Mouse (Mus musculus) cerebellum, postnatal 14 days (tissue): ENCODE results near the gene Chrna10.
A peak's percentile ranks its signal among the peaks of the same experiment; 100 is the strongest.

Experiments
- DNase-seq, 2 experiments: peaks; one replicate each; pipeline ENCODE4 v3.0.0; 2021; ENCODE audit warnings: mixed read lengths in 2 of 2

Chrna10 gene

DNA sequence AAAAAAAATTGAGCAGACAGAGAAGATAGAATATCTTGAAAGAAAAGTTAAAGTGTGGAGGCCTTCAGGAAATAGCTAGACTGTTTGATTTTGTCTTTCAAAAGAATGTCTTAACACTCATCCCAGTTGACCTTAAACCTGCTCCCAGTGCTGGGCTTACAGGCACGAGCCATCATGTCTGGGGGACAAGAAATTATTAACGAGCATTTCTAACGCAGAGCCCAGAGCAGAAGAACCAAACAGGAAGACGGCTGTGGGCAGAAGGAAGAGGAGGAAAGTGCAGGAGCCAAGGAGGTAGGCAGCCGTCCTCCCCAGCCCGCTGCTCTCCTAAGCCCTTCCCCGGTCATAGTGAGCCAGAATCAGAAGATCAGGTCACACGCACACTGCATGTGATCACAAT is 36.3 kb downstream of the Chrna10 start:
- no peak for DNase-seq

DNA sequence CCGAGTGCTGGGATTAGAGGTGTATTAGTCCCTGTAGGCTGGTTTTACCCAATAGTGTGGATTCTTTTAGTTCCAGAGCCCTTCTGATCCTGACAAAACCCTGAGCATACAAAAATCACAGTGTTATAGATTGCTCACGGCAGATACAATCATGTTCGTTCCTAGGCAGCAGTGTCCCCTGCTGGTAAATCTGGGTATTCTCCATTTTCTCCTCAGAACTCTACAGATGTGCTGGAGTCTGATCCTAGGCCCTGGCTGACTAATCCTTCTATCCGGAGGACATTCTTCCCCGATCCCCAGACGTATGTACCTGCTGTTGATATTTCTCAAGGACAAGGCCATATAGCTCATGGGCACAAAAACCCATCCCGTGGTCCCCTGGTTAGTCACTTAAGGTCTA is 38.1 kb downstream of the Chrna10 start:
- peak; percentile 55 to 68 for DNase-seq

DNA sequence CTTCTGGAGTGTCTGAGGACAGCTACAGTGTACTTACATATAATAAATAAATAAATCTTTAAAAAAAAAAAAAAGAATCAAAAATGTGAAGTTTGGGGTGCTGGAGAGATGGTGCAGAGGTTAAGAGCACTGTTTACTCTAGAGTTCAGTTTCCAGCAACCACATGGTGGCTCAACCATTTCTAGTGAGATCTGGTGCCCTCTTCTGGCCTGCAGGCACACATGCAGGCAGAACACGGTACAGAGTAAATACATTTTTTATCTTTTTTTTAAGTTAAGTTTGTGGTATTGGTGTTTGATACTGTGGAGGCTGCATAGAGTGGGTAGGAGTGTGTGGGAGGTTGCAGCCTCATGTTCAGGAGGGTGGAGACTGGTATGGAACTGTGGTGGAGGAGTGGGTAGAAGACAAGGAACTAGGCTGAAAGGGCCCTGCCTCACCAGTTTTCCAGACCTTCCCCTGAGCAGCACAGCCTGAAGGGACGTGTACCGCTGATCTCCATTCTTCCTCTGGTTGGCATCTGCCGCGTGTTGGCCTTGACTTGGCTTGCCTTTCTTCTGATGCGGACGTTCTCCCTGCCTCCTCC is 39.8 kb downstream of the Chrna10 start:
- DNase-seq = peak in 1 of 2 experiments; percentile 29

DNA sequence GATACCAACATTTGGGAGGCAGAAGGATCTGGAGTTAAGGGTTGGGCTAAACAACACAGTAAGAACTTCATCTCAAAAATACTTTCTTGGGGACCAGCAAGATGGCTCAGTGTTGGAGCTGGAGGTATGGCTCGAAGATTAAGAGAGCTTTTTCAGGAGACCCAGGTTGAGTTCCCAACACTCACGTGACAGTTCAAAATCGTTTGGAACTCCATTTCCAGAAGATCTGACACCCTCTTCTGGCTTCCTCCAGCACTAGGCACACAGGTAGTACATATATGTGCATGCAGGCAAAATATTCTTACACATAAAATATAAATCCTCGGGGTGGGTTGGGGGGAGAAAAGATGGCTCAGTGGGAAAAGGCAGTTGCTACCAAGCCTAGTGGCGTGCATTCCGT is 50.3 kb downstream of the Chrna10 start:
- no peak for DNase-seq

DNA sequence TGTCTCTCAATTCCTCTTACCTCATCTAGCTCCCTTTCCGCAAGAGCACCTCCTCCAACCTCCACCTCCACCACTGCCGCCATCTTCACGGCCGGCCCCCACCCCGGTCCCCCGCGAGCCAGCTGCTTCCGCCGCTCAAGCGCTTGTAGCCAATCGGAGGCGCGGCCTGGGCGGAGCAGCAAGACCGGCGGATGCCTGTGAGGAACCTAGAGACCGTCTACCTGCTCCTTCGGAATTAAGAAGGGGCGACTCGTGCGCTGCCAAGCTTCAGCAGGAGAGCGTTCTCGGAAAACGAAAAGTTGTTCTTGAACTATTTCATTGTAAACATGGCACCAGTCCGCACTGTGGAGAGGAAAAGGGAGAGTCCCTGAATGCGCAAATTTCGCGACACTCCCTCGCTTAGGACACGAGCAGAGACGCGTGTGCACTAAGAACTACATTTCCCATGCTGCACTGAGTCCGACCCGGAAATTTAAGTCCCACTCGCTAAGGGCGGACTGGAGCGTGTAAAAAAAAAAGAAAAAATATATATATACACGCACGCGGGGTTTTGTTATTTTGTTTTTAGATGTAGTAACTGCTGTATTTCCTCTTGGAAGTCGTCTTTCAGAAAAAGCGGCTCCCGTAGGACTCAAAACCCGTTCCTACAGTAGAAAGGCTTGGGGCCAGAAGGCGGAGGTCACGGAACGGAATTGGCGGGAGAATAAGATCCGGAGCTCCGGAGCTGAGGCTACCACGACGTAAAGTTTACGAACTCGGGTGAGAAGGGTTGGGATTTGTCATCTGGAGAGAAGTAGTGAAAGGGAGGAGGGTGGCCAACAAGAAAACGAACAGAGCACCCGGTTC is 51.4 kb downstream of the Chrna10 start, which contains the start of the genes Rnf121, Xndc1 and Xntrpc:
TSS of gene Rnf121 (minus strand) at position 424 of the 846 bp plus-strand sequence.
TSS of gene Xndc1 (plus strand) at position 466 of the 846 bp plus-strand sequence.
TSS of gene Xntrpc (plus strand) at position 668 of the 846 bp plus-strand sequence.
- peak; percentile 93 to 94 for DNase-seq

GRCm38 (mm10) chr7:102064655-102065045 is 52.0 kb downstream of the Chrna10 start:
- DNase-seq = no peak

DNA sequence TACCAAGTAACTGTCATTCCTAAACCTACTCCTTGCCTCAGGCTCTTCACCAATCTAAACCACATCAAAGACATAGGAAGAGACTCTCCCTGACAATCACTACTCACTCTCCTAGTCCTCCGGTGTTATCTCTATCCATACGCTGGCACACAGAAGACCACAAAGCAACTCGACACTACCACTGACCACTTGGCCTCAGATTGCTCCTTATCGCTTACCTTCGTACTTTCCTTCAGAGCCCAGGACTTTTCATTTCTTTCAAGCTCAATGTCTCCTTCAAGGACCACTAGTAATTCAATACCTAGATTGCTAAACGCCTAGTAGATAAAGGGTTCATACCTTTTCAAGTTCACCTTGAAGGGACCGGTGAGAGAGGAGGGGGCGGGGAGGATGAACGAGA is 52.7 kb downstream of the Chrna10 start:
- DNase-seq = no peak

GRCm38 (mm10) chr7:102062203-102062602 is 54.4 kb downstream of the Chrna10 start:
- no peak for DNase-seq

DNA sequence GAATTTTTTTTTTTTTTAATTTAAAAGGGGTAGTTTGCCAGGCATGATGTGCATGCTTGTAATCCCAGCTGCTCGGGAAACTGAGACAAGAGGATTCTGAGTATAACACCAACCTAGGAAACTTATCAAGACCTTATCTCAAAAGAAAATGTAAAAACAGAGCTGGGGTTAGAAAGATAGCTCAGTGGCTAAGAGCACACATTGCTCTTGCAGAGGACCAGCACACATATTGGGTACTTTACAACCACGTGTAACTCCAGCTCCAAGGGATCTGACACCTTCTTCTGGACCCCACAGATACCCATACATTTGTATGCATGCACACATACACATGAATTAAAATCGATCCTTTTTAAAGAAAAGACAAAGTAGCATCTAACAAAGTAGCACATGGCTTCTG is 55.3 kb downstream of the Chrna10 start:
- no peak for DNase-seq
